Mouse (Mus musculus) heart, adult 18-20 months (tissue): Measurements from ENCODE around the gene Rapgef5. TPM values are rescaled to one million over a fixed set of nuclear protein-coding genes. Genes with fewer than 3 reads are reported as not detected.

ENCODE experiments used
- DNase-seq, 2 experiments: peaks; one replicate each; pipeline ENCODE4 v3.0.0; 2021 to 2022; ENCODE audit warnings: mixed read lengths in 1 of 2
- total RNA-seq, 2 experiments: library from RNA; stranded (reverse); gene quantifications; 2 replicates each; pipeline ENCODE4 v1.2.3; 2021

Rapgef5 gene
- total RNA-seq, 2 experiments from 2014 or later: 31.7 to 34.8 TPM

- DNase-seq: peak; percentile 62 to 71
These were observed 153.5 kb downstream of the Rapgef5 start for GRCm38 (mm10) chr12:117669610-117670400.

- DNase-seq: no peak
These were observed 156.9 kb downstream of the Rapgef5 start for GRCm38 (mm10) chr12:117673188-117673587.

GRCm38 (mm10) chr12:117674511-117674910 is 158.2 kb downstream of the Rapgef5 start:
- DNase-seq: no peak

- no peak for DNase-seq
These were observed 160.0 kb downstream of the Rapgef5 start for GRCm38 (mm10) chr12:117676265-117676664.

- no peak for DNase-seq
These were observed 162.6 kb downstream of the Rapgef5 start for GRCm38 (mm10) chr12:117678916-117679315.

- DNase-seq: peak in 1 of 2 experiments; percentile 55
These were observed 163.5 kb downstream of the Rapgef5 start for GRCm38 (mm10) chr12:117679795-117680194.

GRCm38 (mm10) chr12:117681273-117681672 is 165.0 kb downstream of the Rapgef5 start:
- no peak for DNase-seq

- no peak for DNase-seq
These were observed 167.1 kb downstream of the Rapgef5 start for GRCm38 (mm10) chr12:117683377-117683776.

- no peak for DNase-seq
These were observed 167.7 kb downstream of the Rapgef5 start for GRCm38 (mm10) chr12:117683984-117684383.

- no peak for DNase-seq
These were observed 168.5 kb downstream of the Rapgef5 start for GRCm38 (mm10) chr12:117684788-117685187.

GRCm38 (mm10) chr12:117685336-117685735 is 169.1 kb downstream of the Rapgef5 start:
- DNase-seq: no peak

GRCm38 (mm10) chr12:117686732-117687131 is 170.5 kb downstream of the Rapgef5 start:
- DNase-seq: no peak

GRCm38 (mm10) chr12:117688655-117689548 is 172.6 kb downstream of the Rapgef5 start:
- DNase-seq: peak in 1 of 2 experiments; percentile 39

- no peak for DNase-seq
These were observed 175.1 kb downstream of the Rapgef5 start for GRCm38 (mm10) chr12:117691336-117691735.

- DNase-seq: no peak
These were observed 176.5 kb downstream of the Rapgef5 start for GRCm38 (mm10) chr12:117692775-117693174.

GRCm38 (mm10) chr12:117699950-117700665 is 183.8 kb downstream of the Rapgef5 start:
- no peak for DNase-seq

- DNase-seq: no peak
These were observed 184.6 kb downstream of the Rapgef5 start for GRCm38 (mm10) chr12:117700927-117701326.

- no peak for DNase-seq
These were observed 186.0 kb downstream of the Rapgef5 start for GRCm38 (mm10) chr12:117702291-117702690.

- DNase-seq: no peak
These were observed 186.6 kb downstream of the Rapgef5 start for GRCm38 (mm10) chr12:117702928-117703327.

- no peak for DNase-seq
These were observed 187.1 kb downstream of the Rapgef5 start for GRCm38 (mm10) chr12:117703413-117703812.

- DNase-seq: no peak
These were observed 189.0 kb downstream of the Rapgef5 start for GRCm38 (mm10) chr12:117705308-117705707.

GRCm38 (mm10) chr12:117709280-117709679 is 193.0 kb downstream of the Rapgef5 start:
- no peak for DNase-seq
